Mouse (Mus musculus): ENCODE results near the gene Pcsk5. TPM values are rescaled to one million over a fixed set of nuclear protein-coding genes. Genes with fewer than 3 reads are reported as not detected.
A peak's percentile ranks its signal among the peaks of the same experiment; 100 is the strongest.

Pcsk5 gene
- total RNA-seq, 2 experiments from 2014 or later: 18.1 to 18.5 TPM

DNA sequence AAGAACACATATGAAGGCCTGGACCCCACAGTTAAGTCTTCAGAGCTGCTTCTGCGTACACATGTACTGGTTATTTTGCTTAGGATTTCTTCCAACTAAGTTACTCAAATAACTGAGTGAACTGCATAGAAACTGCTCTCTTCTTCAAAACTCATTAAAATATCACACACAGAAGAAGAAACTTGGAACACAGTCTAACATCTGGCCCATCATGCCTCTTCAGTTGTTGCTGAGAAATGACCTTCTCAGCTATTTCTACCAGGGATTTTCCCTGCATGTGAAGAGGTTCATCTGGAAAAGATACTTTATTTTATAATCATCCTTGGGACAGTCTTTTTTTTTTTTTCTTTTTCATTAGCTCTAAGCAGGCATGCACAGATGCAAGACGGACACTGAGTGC lies 231.3 kb downstream of the Pcsk5 start:
- intact Hi-C loops (cut with DNase I): no loop called here
- no peak for DNase-seq (ENCODE audit: extremely low spot score in 1 of 2, low spot score in 2 of 2)

DNA sequence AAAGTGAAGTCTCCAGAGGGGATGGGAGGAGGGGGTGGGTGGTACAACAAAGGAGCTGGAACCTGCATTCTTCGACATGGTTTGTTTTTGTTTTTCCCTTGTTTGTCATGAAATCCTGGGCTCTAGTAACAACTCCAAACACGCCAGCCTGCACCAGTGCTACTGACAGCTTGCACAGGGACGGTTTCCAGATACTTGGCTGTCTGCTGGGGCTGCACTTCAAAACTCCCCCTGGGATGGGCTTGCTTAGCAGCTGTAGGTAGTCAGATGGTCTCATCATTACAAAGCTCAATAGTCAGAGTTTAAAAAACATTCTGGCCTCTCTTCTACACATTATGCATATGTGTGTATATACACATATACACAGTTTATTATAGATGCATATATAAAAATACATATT lies 234.1 kb downstream of the Pcsk5 start:
- intact Hi-C loops (cut with DNase I): no loop called here
- DNase-seq (ENCODE audit: extremely low spot score in 1 of 2, low spot score in 2 of 2): peak in 1 of 2 experiments; percentile 9

GRCm38 (mm10) chr19:17600347-17600746 lies 237.1 kb downstream of the Pcsk5 start:
- no peak for DNase-seq (ENCODE audit: extremely low spot score in 1 of 2, low spot score in 2 of 2)
- intact Hi-C loops (cut with DNase I): no loop called here

DNA sequence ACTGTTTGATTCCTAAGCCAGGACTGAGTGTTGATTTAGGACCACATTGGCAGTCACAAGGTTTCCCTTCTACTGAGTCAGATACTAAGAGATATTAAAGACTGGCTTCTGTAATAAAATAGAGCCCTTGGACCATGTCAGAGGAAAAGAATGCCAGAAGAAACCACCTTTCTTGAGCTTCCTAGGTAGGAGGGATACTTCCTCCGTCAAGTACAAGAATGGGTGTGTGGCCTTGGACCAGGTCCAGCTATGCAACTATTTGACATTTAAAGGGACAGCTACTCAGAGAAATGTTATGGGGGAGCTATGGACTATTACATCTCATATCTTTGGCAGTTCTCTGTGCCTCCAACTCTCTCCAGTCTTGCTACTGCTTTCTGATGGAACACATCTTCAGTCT lies 244.6 kb downstream of the Pcsk5 start:
- DNase-seq (ENCODE audit: extremely low spot score in 1 of 2, low spot score in 2 of 2): peak in 1 of 2 experiments; percentile 25
- intact Hi-C loops (cut with DNase I): no loop called here

DNA sequence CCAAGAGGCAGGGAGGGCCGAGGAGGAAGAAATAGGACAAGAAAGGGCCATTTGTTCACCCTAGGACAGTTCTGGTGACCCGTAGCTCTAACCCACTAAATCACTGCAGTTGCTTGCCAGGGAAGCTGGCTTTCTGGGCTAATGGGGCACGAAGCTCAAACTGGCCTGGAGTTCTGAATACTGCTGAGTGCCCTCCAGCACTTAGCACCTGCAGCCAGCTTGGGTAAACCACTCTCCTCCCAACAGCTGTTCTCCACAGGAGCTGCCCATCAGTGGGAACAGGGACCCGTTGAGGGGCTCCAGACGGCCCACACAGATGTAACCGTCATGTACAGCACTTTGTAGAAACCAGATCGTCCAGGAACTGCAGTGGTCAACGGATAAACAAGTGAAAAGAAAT lies 246.1 kb downstream of the Pcsk5 start:
- intact Hi-C loops (cut with DNase I): no loop called here
- peak in 1 of 2 experiments; percentile 38 for DNase-seq (ENCODE audit: extremely low spot score in 1 of 2, low spot score in 2 of 2)

DNA sequence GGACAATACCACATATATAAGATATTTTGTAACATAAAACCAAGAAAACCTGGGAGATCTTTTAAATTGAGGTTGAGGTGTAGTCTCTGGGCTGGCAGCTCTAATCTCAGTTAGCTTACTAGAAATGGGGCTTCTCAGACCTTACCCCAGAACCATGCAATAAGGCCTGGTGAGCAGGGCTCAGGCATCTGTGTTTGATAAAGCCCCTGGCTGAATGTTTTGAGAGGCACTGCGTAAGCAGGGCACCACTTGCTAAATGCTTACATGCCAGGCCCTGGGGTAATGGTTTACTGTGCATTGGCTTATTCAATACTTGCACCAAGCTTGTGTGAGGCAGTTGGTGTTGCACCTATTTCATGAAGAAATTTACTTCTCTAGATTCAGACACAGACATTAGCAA lies 247.1 kb downstream of the Pcsk5 start:
- intact Hi-C loops (cut with DNase I): no loop called here
- DNase-seq (ENCODE audit: extremely low spot score in 1 of 2, low spot score in 2 of 2): no peak

- no peak for DNase-seq (ENCODE audit: extremely low spot score in 1 of 2, low spot score in 2 of 2)
- intact Hi-C loops (cut with DNase I): no loop called here
Observed at GRCm38 (mm10) chr19:17577412-17577811, 260.0 kb downstream of the Pcsk5 start.

DNA sequence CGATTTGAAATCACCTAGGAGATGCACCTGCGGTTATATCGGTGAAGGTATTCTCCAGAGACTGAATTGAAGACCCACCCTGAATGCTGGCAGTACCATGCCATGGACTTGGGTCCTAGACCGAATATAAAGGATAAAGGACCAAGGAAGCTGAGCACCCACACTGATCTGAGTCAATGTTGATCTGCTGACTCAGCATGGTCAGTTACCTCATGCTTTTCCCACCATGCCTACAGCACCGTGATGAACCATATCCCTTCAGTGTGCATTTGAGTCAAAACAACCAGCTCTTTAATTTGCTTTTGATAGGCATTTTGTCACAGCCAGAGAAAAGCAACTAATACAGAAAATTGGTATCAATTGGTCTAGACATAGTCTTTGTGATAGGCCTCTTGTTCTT lies 262.9 kb downstream of the Pcsk5 start:
- no peak for DNase-seq (ENCODE audit: extremely low spot score in 1 of 2, low spot score in 2 of 2)
- intact Hi-C loops (cut with DNase I): no loop called here

GRCm38 (mm10) chr19:17572315-17572714 lies 265.1 kb downstream of the Pcsk5 start:
- DNase-seq (ENCODE audit: extremely low spot score in 1 of 2, low spot score in 2 of 2): no peak
- intact Hi-C loops (cut with DNase I): no loop called here

- no peak for DNase-seq (ENCODE audit: extremely low spot score in 1 of 2, low spot score in 2 of 2)
- intact Hi-C loops (cut with DNase I): no loop called here
Observed at GRCm38 (mm10) chr19:17570936-17571335, 266.5 kb downstream of the Pcsk5 start.

DNA sequence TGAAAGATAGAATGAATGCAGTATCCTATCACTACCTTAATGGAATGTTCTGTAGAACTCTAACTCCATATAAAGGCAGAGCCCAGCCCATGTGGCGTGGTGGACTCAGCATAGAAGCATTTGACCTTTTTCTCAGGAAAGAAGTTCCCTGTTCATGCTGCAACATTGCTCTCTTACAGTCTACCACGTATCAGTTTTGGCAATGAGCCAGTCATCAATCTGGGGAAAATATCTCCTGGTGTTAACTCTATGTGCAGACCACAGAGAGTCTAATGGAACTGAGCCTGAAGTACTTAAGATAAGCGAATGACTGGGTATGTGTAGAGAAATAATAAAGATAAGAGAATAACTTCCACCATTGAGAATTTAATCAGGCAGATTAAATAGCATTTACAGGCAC lies 270.2 kb downstream of the Pcsk5 start:
- DNase-seq (ENCODE audit: extremely low spot score in 1 of 2, low spot score in 2 of 2): no peak

DNA sequence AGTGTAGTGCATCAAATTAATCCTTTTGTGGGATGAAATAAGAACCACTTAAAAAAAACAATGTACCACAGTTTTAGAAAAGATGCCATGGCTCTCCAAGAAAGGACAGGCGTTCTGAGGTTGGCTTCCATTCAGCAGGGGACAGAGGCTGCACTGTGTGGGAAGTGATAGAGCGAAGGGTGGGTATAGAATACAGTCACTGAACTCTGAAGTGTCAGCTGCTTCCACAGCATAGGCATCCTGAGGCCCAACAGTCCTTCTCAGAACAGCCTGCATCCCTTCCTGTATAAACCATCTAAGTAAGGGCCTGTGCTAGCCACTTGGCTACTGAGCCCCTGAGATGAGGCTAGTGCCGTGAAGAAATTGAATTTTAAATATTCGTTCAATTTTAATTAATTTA lies 271.3 kb downstream of the Pcsk5 start:
- DNase-seq (ENCODE audit: extremely low spot score in 1 of 2, low spot score in 2 of 2): no peak
- intact Hi-C loops (cut with DNase I): no loop called here

More for the DNA sequence above, 270.2 kb downstream of the Pcsk5 start:
- intact Hi-C loops (cut with DNase I): no loop called here

DNA sequence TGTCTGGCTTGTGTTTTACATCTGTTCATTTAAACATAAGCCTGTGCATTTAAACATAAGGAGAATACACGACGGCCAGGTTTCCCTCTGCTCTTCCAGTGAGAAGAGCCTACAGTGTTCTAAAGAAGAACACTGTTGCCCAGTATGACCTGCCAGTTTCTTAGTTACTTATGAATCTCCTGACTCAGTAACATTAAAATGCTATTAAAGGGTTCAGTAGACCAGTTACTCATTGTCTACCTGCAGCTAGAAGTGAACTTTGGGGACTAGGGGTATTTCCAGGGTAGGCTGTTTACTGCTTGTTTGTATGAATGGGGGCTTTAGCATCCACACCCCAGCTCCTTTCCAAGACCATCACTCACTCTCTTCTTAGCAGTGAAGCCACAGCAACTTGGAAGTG lies 278.7 kb downstream of the Pcsk5 start:
- no peak for DNase-seq (ENCODE audit: extremely low spot score in 1 of 2, low spot score in 2 of 2)
- intact Hi-C loops (cut with DNase I): no loop called here

GRCm38 (mm10) chr19:17555159-17555558 lies 282.3 kb downstream of the Pcsk5 start:
- DNase-seq (ENCODE audit: extremely low spot score in 1 of 2, low spot score in 2 of 2): no peak
- intact Hi-C loops (cut with DNase I): no loop called here

GRCm38 (mm10) chr19:17554571-17554970 lies 282.9 kb downstream of the Pcsk5 start:
- intact Hi-C loops (cut with DNase I): no loop called here
- no peak for DNase-seq (ENCODE audit: extremely low spot score in 1 of 2, low spot score in 2 of 2)

- no peak for DNase-seq (ENCODE audit: extremely low spot score in 1 of 2, low spot score in 2 of 2)
- intact Hi-C loops (cut with DNase I): no loop called here
Observed at GRCm38 (mm10) chr19:17553396-17554100, 283.9 kb downstream of the Pcsk5 start.

GRCm38 (mm10) chr19:17528746-17529532 lies 308.5 kb downstream of the Pcsk5 start:
- intact Hi-C loops (cut with DNase I): no loop called here
- no peak for DNase-seq (ENCODE audit: extremely low spot score in 1 of 2, low spot score in 2 of 2)

DNA sequence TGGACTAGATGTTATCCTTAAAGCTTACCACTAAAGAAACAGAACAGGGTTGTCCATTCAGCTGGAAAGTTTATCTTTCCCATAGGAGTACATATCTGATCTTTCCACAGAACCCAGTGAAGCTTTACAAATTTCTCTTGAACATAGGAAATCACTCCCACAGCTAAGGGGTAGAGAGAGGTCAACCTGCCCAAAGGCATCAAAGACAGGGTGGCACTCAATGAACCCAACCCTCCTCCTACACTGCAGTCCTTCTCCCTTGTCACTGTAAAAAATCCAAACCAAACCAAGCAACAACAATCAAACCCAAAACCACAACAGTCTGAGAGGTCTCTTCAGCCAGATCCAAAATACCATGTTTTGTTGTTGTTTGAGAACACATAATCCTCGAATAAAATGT lies 311.9 kb downstream of the Pcsk5 start:
- DNase-seq (ENCODE audit: extremely low spot score in 1 of 2, low spot score in 2 of 2): no peak
- intact Hi-C loops (cut with DNase I): no loop called here

DNA sequence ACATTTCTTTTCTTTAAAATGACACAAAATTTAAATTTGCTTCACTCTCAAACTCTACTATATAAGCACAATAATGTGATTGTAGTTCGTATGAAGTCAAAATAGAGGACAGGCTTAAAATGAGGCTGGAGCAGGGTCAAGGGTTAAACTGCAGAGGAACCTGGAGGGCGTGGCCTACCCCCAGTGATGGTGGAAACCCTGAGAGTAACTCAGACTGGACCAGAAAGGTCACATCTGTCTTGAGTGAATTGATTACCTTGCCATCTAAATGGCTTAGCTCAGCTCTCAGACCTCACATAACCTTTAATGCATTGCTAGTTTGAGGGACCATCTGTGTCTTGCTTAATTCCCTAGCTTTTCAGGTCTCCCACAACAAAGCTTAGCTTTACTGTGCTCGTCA lies 323.0 kb downstream of the Pcsk5 start:
- intact Hi-C loops (cut with DNase I): no loop called here
- no peak for DNase-seq (ENCODE audit: extremely low spot score in 1 of 2, low spot score in 2 of 2)

DNA sequence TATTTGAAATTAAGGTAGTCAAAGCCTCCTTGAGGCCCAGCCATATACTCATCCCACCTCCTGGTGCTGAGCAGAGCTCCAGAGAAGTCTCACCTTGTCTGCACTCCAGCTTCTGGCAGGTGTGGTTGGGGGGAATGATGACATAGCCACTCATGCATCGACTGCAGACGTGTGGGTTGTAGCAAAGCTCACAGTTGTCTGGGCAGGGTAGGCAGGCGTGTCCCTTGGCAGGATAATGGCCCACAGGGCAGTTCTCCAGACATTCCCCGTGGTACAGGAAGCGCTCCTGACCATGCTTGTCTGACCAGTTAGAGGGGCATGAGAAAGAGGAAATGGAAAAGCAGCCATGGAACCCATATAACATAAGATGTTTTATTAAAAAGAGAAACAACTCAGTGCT lies 326.1 kb downstream of the Pcsk5 start:
- intact Hi-C loops (cut with DNase I): no loop called here
- DNase-seq (ENCODE audit: extremely low spot score in 1 of 2, low spot score in 2 of 2): no peak

Measured in left cerebral cortex, postnatal 10 days (tissue).